Mouse (Mus musculus) ES-Bruce4 (cell line): ENCODE data around the gene Hexim1.

ENCODE experiments used
- CTCF ChIP-seq: IDR thresholded peaks from one replicate; pipeline ENCODE4 v1.8.1; 2011; ENCODE audit warnings: low read depth, low read length
- EP300 ChIP-seq: IDR thresholded peaks from 2 replicates; pipeline ENCODE4 v1.6.1; 2011; ENCODE audit warnings: low read depth, low read length; ENCODE audit not compliant: insufficient read depth

GRCm38 (mm10) chr11:103117591-103118009 lies 1.6 kb downstream of the Hexim1 start:
- TF ChIP-seq EP300 (no peak), CTCF (no peak)
